Mouse (Mus musculus) ES-E14 (cell line): ENCODE measurements around the gene Mpo. TPM values are rescaled to one million over a fixed set of nuclear protein-coding genes. Genes with fewer than 3 reads are reported as not detected.

ENCODE experiments used
- DNase-seq: peaks from one replicate; pipeline ENCODE4 v3.0.0-alpha.2; 2013; ENCODE audit warnings: low read depth, low spot score
- H3K27ac ChIP-seq: 2 replicates; pipeline ENCODE4 v1.5.1; 2012; ENCODE audit warnings: low read depth, mild to moderate bottlenecking, low read length, moderate library complexity, mixed read lengths; ENCODE audit not compliant: poor library complexity, insufficient read depth, severe bottlenecking
- H3K36me3 ChIP-seq: 2 replicates; pipeline ENCODE4 v1.6.1; 2012; ENCODE audit warnings: mild to moderate bottlenecking, low read length, moderate library complexity, mixed read lengths; ENCODE audit not compliant: control insufficient read depth, poor library complexity, insufficient read depth, severe bottlenecking
- H3K4me1 ChIP-seq, 2 experiments: fragments of 150-350 bp in 1 of 2; sonication (generic) in 1 of 2; 2 replicates each; pipeline ENCODE4 v1.6.1; 2012; ENCODE audit warnings: low read length in 2 of 2, mild to moderate bottlenecking in 1 of 2, mixed read lengths in 1 of 2; ENCODE audit not compliant: control insufficient read depth in 2 of 2, insufficient read depth in 2 of 2, poor library complexity in 1 of 2
- H3K4me3 ChIP-seq, 2 experiments: fragments of 150-350 bp in 1 of 2; sonication (generic) in 1 of 2; 2 replicates each; pipeline ENCODE4 v1.5.1; 2012; ENCODE audit warnings: low read length in 2 of 2, low read depth in 1 of 2, mild to moderate bottlenecking in 1 of 2, mixed read lengths in 1 of 2; ENCODE audit not compliant: insufficient read depth in 1 of 2, poor library complexity in 1 of 2, severe bottlenecking in 1 of 2
- H3K9ac ChIP-seq: 2 replicates; pipeline ENCODE4 v1.6.1; 2012; ENCODE audit warnings: low read depth, mild to moderate bottlenecking, low read length, mixed read lengths; ENCODE audit not compliant: poor library complexity, insufficient read depth, severe bottlenecking
- H3K9me3 ChIP-seq: fragments of 150-350 bp; sonication (generic); 2 replicates; pipeline ENCODE4 v1.6.1; 2012; ENCODE audit warnings: low read depth, mild to moderate bottlenecking, low read length; ENCODE audit not compliant: control insufficient read depth, insufficient read depth
- CHD2 ChIP-seq: IDR thresholded peaks from 2 replicates; pipeline ENCODE4 v1.6.1; 2014; ENCODE audit warnings: mild to moderate bottlenecking, low read depth, low read length, inconsistent platforms
- HCFC1 ChIP-seq: IDR thresholded peaks from 2 replicates; pipeline ENCODE4 v1.6.1; 2012; ENCODE audit warnings: low read length, inconsistent platforms, borderline replicate concordance; ENCODE audit not compliant: insufficient read depth
- MAFK ChIP-seq: IDR thresholded peaks from 2 replicates; pipeline ENCODE4 v1.6.1; 2014; ENCODE audit warnings: mild to moderate bottlenecking, low read depth, low read length, inconsistent platforms; ENCODE audit not compliant: insufficient read depth
- ZC3H11A ChIP-seq: IDR thresholded peaks from 2 replicates; pipeline ENCODE4 v1.6.1; 2012; ENCODE audit warnings: low read depth, mild to moderate bottlenecking, inconsistent platforms, low read length, borderline replicate concordance
- ZNF384 ChIP-seq: IDR thresholded peaks from 2 replicates; pipeline ENCODE4 v1.6.1; 2012; ENCODE audit warnings: low read depth, low read length, inconsistent platforms
- in situ Hi-C, 2 experiments: fragments of 600-800 bp; cut with MboI; formaldehyde crosslinking; loops; one replicate each; pipeline ENCODE4 v1.15.1; 2025; ENCODE audit warnings: low sequenced_read_pairs in 2 of 2, inconsistent platforms in 1 of 2; ENCODE audit not compliant: unreplicated experiment in 2 of 2
- total RNA-seq: library from RNA; depleted of rRNA; stranded (reverse); fragments of 300-350 nt; gene quantifications from 2 replicates; pipeline ENCODE4 v1.2.3, GENCODE M21; 2012

The Mpo gene
- total RNA-seq, 1 experiment = not detected

- Histone ChIP-seq H3K36me3 (no peaks in the 10 kb centered on the region), H3K4me3 (no peak overlapping the region), H3K4me1 (peaks cover 0 to 12% of the 10 kb centered on the region in 2 experiments; a peak in 1 of 4 replicates), H3K9me3 (no peaks in the 10 kb centered on the region), H3K9ac (peak overlapping the region; percentile 11; the same call in 1 of the 2 replicates), H3K27ac (no peak overlapping the region)
- in situ Hi-C loops = no loop called here
- no peak for DNase-seq
- no peak for TF ChIP-seq ZNF384
- no peak for TF ChIP-seq ZC3H11A
- TF ChIP-seq MAFK = no peak
- TF ChIP-seq HCFC1 = no peak
These were observed 30.5 kb upstream of the Mpo start for GRCm38 (mm10) chr11:87762702-87763385.

- in situ Hi-C loops = no loop called here
- Histone ChIP-seq H3K4me1 (peaks cover 0 to 12% of the 10 kb centered on the region in 2 experiments; a peak in 1 of 4 replicates), H3K36me3 (no peaks in the 10 kb centered on the region), H3K27ac (no peak overlapping the region; the same call in 1 of the 2 replicates), H3K4me3 (peak overlapping the region; percentile 61 to 67), H3K9me3 (no peaks in the 10 kb centered on the region), H3K9ac (peak overlapping the region; percentile 11)
- DNase-seq = peak; percentile 92
- TF ChIP-seq HCFC1 = no peak
- no peak for TF ChIP-seq ZC3H11A
These were observed 29.8 kb upstream of the Mpo start for GRCm38 (mm10) chr11:87763511-87763987.

GRCm38 (mm10) chr11:87763988-87764876 is 29.1 kb upstream of the Mpo start:
- Histone ChIP-seq H3K27ac (no peak overlapping the region), H3K4me1 (peaks cover 0 to 12% of the 10 kb centered on the region in 2 experiments; a peak in 1 of 4 replicates), H3K36me3 (no peaks in the 10 kb centered on the region), H3K4me3 (peak overlapping the region; percentile 61 to 67), H3K9ac (peak overlapping the region; percentile 53), H3K9me3 (no peaks in the 10 kb centered on the region)
- no peak for TF ChIP-seq CHD2
- TF ChIP-seq ZC3H11A = no peak
- no peak for TF ChIP-seq ZNF384
- 0 out of 2 replicates have a peak, but pooled peaks have one; percentile 4 for TF ChIP-seq MAFK
- no peak for TF ChIP-seq HCFC1
- DNase-seq = no peak
- in situ Hi-C loops = no loop called here

GRCm38 (mm10) chr11:87768745-87769144 is 24.6 kb upstream of the Mpo start:
- H3K27ac ChIP-seq = no peak overlapping the region
- in situ Hi-C loops = no loop called here
- TF ChIP-seq ZC3H11A = no peak
- TF ChIP-seq ZNF384 = no peak
- TF ChIP-seq MAFK = no peak
- no peak for TF ChIP-seq HCFC1
- TF ChIP-seq CHD2 = no peak
- no peaks in the 10 kb centered on the region for H3K36me3 ChIP-seq
- H3K4me1 ChIP-seq = peaks cover 0 to 3% of the 10 kb centered on the region in 2 experiments; a peak in 1 of 4 replicates
- H3K9me3 ChIP-seq = no peaks in the 10 kb centered on the region
- no peak overlapping the region for H3K9ac ChIP-seq
- no peak overlapping the region for H3K4me3 ChIP-seq
- DNase-seq = no peak
